Mouse (Mus musculus) small intestine, adult 2 months (tissue): Measurements from ENCODE around the gene Slc38a8.

ENCODE experiments used
- CTCF ChIP-seq: fragments of 200-500 bp; IDR thresholded peaks from 2 replicates; pipeline ENCODE4 v1.5.1; 2012; ENCODE audit warnings: low read depth, mild to moderate bottlenecking, control low read depth, inconsistent platforms, low read length, moderate library complexity, mixed read lengths; ENCODE audit not compliant: insufficient replicate concordance, insufficient read length; ENCODE audit errors: extremely low read depth
- POLR2A ChIP-seq: fragments of 200-500 bp; IDR thresholded peaks from 2 replicates; pipeline ENCODE4 v1.6.1; 2012; ENCODE audit warnings: low read depth, mild to moderate bottlenecking, control low read depth, inconsistent platforms, low read length, moderate library complexity

- TF ChIP-seq CTCF: no peak
- no peak for TF ChIP-seq POLR2A
These were observed 59.5 kb downstream of the Slc38a8 start for GRCm38 (mm10) chr8:119442013-119442412.
